Mouse (Mus musculus) thymus, adult 2 months (tissue): ENCODE data around the gene Ankrd44. TPM values are rescaled to one million over a fixed set of nuclear protein-coding genes. Genes with fewer than 3 reads are reported as not detected.

Experiments used
- DNase-seq: peaks from one replicate; pipeline ENCODE4 v3.0.0; 2021
- H3K27ac ChIP-seq: fragments of 200-500 bp; 2 replicates; pipeline ENCODE4 v1.5.1; 2012; ENCODE audit warnings: low read length, control low read depth; ENCODE audit not compliant: control insufficient read depth, insufficient read depth
- H3K27me3 ChIP-seq: fragments of 200-500 bp; 2 replicates; pipeline ENCODE4 v1.6.1; 2012; ENCODE audit warnings: mild to moderate bottlenecking, low read length, moderate library complexity, mixed read lengths; ENCODE audit not compliant: control insufficient read depth, insufficient read depth
- H3K36me3 ChIP-seq: fragments of 200-500 bp; 2 replicates; pipeline ENCODE4 v1.6.1; 2012; ENCODE audit warnings: mild to moderate bottlenecking, low read length, moderate library complexity; ENCODE audit not compliant: control insufficient read depth, insufficient read depth
- H3K4me1 ChIP-seq: fragments of 200-500 bp; replicated peaks from 2 replicates; pipeline ENCODE4 v1.6.1; 2012; ENCODE audit warnings: low read length; ENCODE audit not compliant: control insufficient read depth, insufficient read depth
- H3K4me3 ChIP-seq: fragments of 200-500 bp; 2 replicates; pipeline ENCODE4 v1.5.1; 2012; ENCODE audit warnings: mild to moderate bottlenecking, low read length, control low read depth, moderate library complexity; ENCODE audit not compliant: control insufficient read depth, insufficient read depth
- CTCF ChIP-seq: fragments of 200-500 bp; IDR thresholded peaks from 2 replicates; pipeline ENCODE4 v1.5.1; 2012; ENCODE audit warnings: mild to moderate bottlenecking, control low read depth, low read length, moderate library complexity, borderline replicate concordance; ENCODE audit not compliant: control insufficient read depth, poor library complexity, insufficient read depth; ENCODE audit errors: extremely low read depth
- POLR2A ChIP-seq: fragments of 200-500 bp; IDR thresholded peaks from 2 replicates; pipeline ENCODE4 v1.6.1; 2012; ENCODE audit warnings: mild to moderate bottlenecking, low read length, control low read depth, moderate library complexity; ENCODE audit not compliant: control insufficient read depth, poor library complexity, insufficient read depth; ENCODE audit errors: extremely low read depth
- WGBS: fragments of 180-500 bp; shearing (Covaris S2); methylation state at CpG from one replicate; pipeline ENCODE4 v1.1.7; 2018; 5-methylcytosine and 5-hydroxymethylcytosine counted together
- polyA plus RNA-seq: library from polyadenylated mRNA; depleted of rRNA; stranded (reverse); fragments of >200 nt; gene quantifications from 2 replicates; pipeline ENCODE4 v1.2.3, GENCODE M21; 2012

Ankrd44 gene
- polyA plus RNA-seq, 1 experiment = 92.9 TPM

- no peaks in the 10 kb centered on the region; the same call in none of the 2 replicates for H3K4me1 ChIP-seq
These were observed 99.7 kb downstream of the Ankrd44 start for GRCm38 (mm10) chr1:54826426-54826986.

GRCm38 (mm10) chr1:54825718-54826425, 100.3 kb downstream of the Ankrd44 start:
- 91% methylated on average over 6 of the region's 6 CpGs for WGBS
- Histone ChIP-seq H3K4me3 (no peak overlapping the region), H3K27ac (no peak overlapping the region), H3K4me1 (no peaks in the 10 kb centered on the region; the same call in none of the 2 replicates), H3K27me3 (no peaks in the 10 kb centered on the region), H3K36me3 (peaks cover 25% of the 10 kb centered on the region)
- no peak for DNase-seq
- TF ChIP-seq CTCF = no peak
- TF ChIP-seq POLR2A = no peak

More at GRCm38 (mm10) chr1:54826426-54826986, 99.7 kb downstream of the Ankrd44 start:
- TF ChIP-seq CTCF = no peak
- TF ChIP-seq POLR2A = no peak
- H3K27me3 ChIP-seq = no peaks in the 10 kb centered on the region
- no peak for DNase-seq
- 92% methylated on average over 4 of the region's 4 CpGs for WGBS
- no peak overlapping the region for H3K4me3 ChIP-seq
- H3K36me3 ChIP-seq = peaks cover 25% of the 10 kb centered on the region
- no peak overlapping the region for H3K27ac ChIP-seq

- 94% methylated on average over 14 of the region's 14 CpGs for WGBS
- TF ChIP-seq CTCF (no peak), POLR2A (no peak)
- no peak for DNase-seq
- H3K36me3 ChIP-seq = peaks cover 25% of the 10 kb centered on the region
- no peaks in the 10 kb centered on the region; the same call in none of the 2 replicates for H3K4me1 ChIP-seq
- no peak overlapping the region for H3K27ac ChIP-seq
- H3K4me3 ChIP-seq = no peak overlapping the region
- no peaks in the 10 kb centered on the region for H3K27me3 ChIP-seq
These were observed 101.9 kb downstream of the Ankrd44 start for GRCm38 (mm10) chr1:54824106-54824808.

GRCm38 (mm10) chr1:54821797-54822196, 104.4 kb downstream of the Ankrd44 start:
- H3K4me1 ChIP-seq = no peaks in the 10 kb centered on the region; the same call in 1 of the 2 replicates
- H3K4me3 ChIP-seq = no peak overlapping the region
- peaks cover 24% of the 10 kb centered on the region for H3K36me3 ChIP-seq
- TF ChIP-seq CTCF (no peak), POLR2A (no peak)
- no peaks in the 10 kb centered on the region for H3K27me3 ChIP-seq
- WGBS = 92% methylated on average over 1 of the region's 1 CpGs
- no peak overlapping the region for H3K27ac ChIP-seq
- DNase-seq = no peak

- no peaks in the 10 kb centered on the region for H3K4me1 ChIP-seq
- no peaks in the 10 kb centered on the region for H3K27me3 ChIP-seq
- no peak for TF ChIP-seq CTCF
- TF ChIP-seq POLR2A = no peak
- no peak overlapping the region for H3K4me3 ChIP-seq
- H3K27ac ChIP-seq = no peak overlapping the region
- no peak for DNase-seq
- H3K36me3 ChIP-seq = no peaks in the 10 kb centered on the region
- 93% methylated on average over 9 of the region's 9 CpGs for WGBS
These were observed 110.9 kb downstream of the Ankrd44 start for GRCm38 (mm10) chr1:54815206-54815855.
